Mouse (Mus musculus): ENCODE results near the gene Fgfr2. TPM values are rescaled to one million over a fixed set of nuclear protein-coding genes. Genes with fewer than 3 reads are reported as not detected.

The Fgfr2 gene
- polyA plus RNA-seq, 1 experiment: 3.0 TPM

DNA sequence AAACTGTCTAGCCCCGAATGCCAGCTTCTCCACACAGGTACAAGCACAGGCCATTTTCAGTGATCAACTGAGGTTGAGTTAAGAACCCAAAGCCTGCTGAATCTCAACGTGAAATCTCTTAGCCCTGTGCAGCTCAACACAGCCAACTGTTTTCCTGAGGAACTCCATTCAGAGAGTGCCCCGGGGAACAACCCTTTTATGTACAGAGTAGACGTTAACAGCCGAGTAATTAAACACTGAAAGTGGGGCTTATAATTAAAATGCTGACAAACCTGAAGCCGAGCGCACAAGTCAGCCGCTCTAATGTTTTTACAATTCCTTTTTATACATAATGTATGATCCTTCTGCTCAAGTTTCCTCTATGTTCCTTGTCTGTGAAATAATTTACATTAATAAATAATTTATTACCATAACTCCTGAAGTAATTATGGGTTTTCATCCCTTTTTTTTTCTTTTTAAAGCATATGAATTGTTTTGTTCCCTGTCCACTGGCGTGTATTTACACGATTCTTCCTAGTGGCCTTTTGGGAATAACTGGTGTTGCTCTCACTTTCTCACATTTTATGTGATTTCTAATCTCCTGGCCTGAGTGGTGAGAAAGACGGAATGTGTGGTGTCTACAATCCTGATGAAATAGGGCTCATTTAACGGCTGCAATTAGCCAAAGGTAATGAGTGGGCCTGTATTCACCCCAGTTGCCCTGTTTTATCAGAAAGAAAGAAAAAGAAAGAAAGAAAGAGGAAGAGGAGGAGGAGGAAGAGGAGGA lies 355.7 kb downstream of the Fgfr2 start:
- peaks cover 6% of the 10 kb centered on the region for H3K4me1 ChIP-seq (ENCODE audit: control insufficient read depth, insufficient read depth, low read length)
- H3K27me3 ChIP-seq (ENCODE audit: control insufficient read depth, insufficient read depth, low read length): no peaks in the 10 kb centered on the region
- H3K4me3 ChIP-seq (ENCODE audit: control insufficient read depth, low read depth, low read length): no peak overlapping the region
- no peak for TF ChIP-seq POLR2A (IDR thresholded peaks at IDR 0.05; ENCODE audit: control insufficient read depth, low read depth, low read length)
- TF ChIP-seq CTCF (IDR thresholded peaks at IDR 0.05; ENCODE audit: control insufficient read depth, insufficient read depth, insufficient replicate concordance, low read depth, low read length): no peak
- no peaks in the 10 kb centered on the region for H3K36me3 ChIP-seq (ENCODE audit: control insufficient read depth, insufficient read depth, low read length)
- H3K27ac ChIP-seq (ENCODE audit: control insufficient read depth, insufficient read depth, low read depth, low read length): no peak overlapping the region

DNA sequence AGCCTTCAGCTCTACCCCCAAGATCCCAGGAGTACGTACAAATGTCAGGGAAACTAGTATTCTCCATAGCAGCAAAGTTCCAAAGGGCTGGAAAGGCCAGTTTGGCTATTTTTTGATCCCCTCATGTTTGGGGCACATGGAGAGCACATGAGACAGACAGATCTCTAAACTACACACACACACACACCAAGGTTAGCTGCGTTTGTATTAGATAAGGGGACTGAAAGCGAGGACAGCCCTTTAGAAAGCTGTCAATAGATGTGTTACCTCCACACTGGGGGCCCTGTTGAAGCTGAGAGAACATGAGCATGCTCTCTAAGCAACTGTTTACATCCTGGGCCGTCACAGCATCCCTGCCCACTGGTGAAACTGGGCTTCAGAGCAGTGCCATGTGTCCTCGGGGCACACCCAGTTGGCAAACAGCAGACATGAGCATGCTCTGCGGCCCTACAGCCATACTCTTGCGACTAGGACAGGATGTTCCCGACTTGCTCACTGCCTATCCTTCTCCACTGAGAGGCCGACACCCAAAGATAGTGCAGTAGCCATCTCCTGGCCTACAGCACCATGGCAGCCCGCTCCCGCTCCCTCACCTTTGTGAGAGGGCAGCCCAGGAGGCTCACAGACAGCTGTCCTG lies 356.8 kb downstream of the Fgfr2 start:
- no peak for TF ChIP-seq CTCF (IDR thresholded peaks at IDR 0.05; ENCODE audit: control insufficient read depth, insufficient read depth, insufficient replicate concordance, low read depth, low read length)
- TF ChIP-seq POLR2A (IDR thresholded peaks at IDR 0.05; ENCODE audit: control insufficient read depth, low read depth, low read length): no peak
- no peaks in the 10 kb centered on the region for H3K27me3 ChIP-seq (ENCODE audit: control insufficient read depth, insufficient read depth, low read length)
- no peaks in the 10 kb centered on the region for H3K36me3 ChIP-seq (ENCODE audit: control insufficient read depth, insufficient read depth, low read length)
- H3K27ac ChIP-seq (ENCODE audit: control insufficient read depth, insufficient read depth, low read depth, low read length): no peak overlapping the region
- peaks cover 6% of the 10 kb centered on the region for H3K4me1 ChIP-seq (ENCODE audit: control insufficient read depth, insufficient read depth, low read length)
- no peak overlapping the region for H3K4me3 ChIP-seq (ENCODE audit: control insufficient read depth, low read depth, low read length)

DNA sequence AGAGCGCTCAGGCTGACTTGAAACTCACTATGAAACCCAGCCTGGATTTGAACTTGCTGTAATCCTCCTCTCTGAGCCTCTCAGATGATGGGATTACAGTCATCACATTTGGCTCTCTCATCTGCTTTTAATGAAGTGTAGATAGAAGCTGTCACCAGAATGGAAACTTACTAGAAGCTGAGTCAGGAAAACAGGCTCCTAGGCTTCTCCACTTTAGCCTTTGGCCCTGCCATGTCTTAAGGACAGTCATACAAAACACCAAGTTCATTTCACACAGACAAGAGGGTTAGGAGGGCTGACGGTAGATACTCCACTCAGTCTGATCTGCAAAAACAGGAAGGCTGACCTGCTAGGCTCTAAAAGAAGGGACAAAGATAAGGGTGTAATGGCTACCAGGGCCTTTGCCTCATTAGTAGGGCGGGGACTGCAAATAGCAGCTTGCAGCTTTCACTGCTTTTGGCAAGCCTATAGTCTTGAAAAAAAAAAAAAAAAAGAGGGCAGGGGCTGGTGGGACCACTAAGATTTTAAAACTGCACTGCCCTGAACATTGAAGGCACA lies 357.4 kb downstream of the Fgfr2 start:
- Histone ChIP-seq H3K27ac (ENCODE audit: control insufficient read depth, insufficient read depth, low read depth, low read length) (no peak overlapping the region), H3K27me3 (ENCODE audit: control insufficient read depth, insufficient read depth, low read length) (no peaks in the 10 kb centered on the region), H3K4me3 (ENCODE audit: control insufficient read depth, low read depth, low read length) (no peak overlapping the region), H3K36me3 (ENCODE audit: control insufficient read depth, insufficient read depth, low read length) (no peaks in the 10 kb centered on the region), H3K4me1 (ENCODE audit: control insufficient read depth, insufficient read depth, low read length) (peaks cover 6% of the 10 kb centered on the region)
- TF ChIP-seq CTCF (IDR thresholded peaks at IDR 0.05; ENCODE audit: control insufficient read depth, insufficient read depth, insufficient replicate concordance, low read depth, low read length) (no peak), POLR2A (IDR thresholded peaks at IDR 0.05; ENCODE audit: control insufficient read depth, low read depth, low read length) (no peak)

DNA sequence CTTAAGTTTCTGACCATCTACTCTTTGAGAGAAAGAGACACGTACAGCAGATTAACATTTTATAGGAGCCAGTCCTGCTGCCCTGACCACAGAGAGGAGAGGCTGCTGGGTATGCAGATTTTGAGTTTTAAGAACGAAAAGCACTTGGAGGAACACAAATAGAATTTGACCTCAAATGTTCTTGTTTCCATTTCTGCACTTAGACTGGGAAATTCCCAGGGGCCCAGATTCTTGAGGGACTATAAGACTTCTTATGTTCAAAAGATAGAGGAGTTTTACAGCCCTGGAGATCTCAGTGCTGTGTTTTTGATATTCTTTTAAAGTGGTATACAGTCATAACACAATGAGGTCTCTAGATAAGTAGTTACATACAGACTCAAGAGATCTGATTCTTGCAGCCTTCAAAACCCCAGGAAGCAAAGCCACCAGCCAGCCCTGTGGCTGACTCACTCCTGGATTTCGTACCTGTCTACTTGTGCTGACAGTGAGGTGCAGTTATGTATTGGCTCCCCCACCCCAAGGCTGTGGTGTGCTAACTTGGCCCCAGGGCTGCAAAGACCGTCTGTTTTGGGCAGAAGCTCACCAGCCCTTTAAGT lies 358.2 kb downstream of the Fgfr2 start:
- TF ChIP-seq POLR2A (IDR thresholded peaks at IDR 0.05; ENCODE audit: control insufficient read depth, low read depth, low read length) (no peak), CTCF (IDR thresholded peaks at IDR 0.05; ENCODE audit: control insufficient read depth, insufficient read depth, insufficient replicate concordance, low read depth, low read length) (no peak)
- Histone ChIP-seq H3K27ac (ENCODE audit: control insufficient read depth, insufficient read depth, low read depth, low read length) (peak overlapping the region; percentile 45; the same call in 1 of the 2 replicates), H3K4me1 (ENCODE audit: control insufficient read depth, insufficient read depth, low read length) (peaks cover 6% of the 10 kb centered on the region), H3K36me3 (ENCODE audit: control insufficient read depth, insufficient read depth, low read length) (no peaks in the 10 kb centered on the region), H3K27me3 (ENCODE audit: control insufficient read depth, insufficient read depth, low read length) (no peaks in the 10 kb centered on the region), H3K4me3 (ENCODE audit: control insufficient read depth, low read depth, low read length) (no peak overlapping the region)

DNA sequence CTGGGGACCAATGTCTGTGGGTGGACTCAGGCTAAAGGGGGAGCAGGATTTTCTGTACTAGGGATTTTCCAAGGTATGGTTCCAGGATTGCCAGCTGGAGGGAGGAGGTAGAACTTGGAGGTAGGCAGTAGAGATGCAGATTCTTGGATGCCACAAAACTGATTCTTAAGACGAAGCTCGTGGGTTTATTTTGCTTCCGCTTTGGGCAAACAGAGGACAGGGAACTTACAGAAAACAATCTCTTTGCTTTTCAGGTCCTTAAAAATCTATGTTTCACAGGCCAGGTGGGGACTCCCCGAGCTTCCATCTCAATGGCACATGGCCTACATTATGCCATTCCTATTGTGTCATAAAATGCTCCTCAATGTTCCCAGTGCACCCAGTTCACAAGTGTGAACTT lies 358.8 kb downstream of the Fgfr2 start:
- H3K4me3 ChIP-seq (ENCODE audit: control insufficient read depth, low read depth, low read length): no peak overlapping the region
- no peak overlapping the region; the same call in 1 of the 2 replicates for H3K27ac ChIP-seq (ENCODE audit: control insufficient read depth, insufficient read depth, low read depth, low read length)
- H3K36me3 ChIP-seq (ENCODE audit: control insufficient read depth, insufficient read depth, low read length): no peaks in the 10 kb centered on the region
- TF ChIP-seq POLR2A (IDR thresholded peaks at IDR 0.05; ENCODE audit: control insufficient read depth, low read depth, low read length): no peak
- no peaks in the 10 kb centered on the region for H3K27me3 ChIP-seq (ENCODE audit: control insufficient read depth, insufficient read depth, low read length)
- H3K4me1 ChIP-seq (ENCODE audit: control insufficient read depth, insufficient read depth, low read length): peaks cover 4% of the 10 kb centered on the region; the same call in 1 of the 2 replicates

DNA sequence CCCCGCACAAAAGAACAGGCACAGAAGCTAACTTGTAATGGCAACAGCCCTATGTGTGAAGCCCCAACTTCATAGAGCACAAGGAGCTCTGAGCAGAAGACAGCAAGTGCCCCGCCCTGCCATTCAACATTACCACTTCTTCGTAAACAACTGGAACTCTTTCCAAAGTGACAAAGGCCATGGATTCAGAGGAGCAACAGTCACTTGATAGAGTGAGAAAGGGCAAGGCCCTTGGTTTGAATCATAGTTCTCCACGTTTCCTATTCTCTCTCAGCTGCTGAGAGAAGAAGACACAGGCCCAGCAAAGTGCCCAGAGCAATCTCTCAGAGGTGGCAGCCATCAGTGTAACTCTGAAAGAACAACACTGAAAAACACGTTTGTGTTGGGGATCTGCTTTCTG lies 359.2 kb downstream of the Fgfr2 start:
- TF ChIP-seq CTCF (IDR thresholded peaks at IDR 0.05; ENCODE audit: control insufficient read depth, insufficient read depth, insufficient replicate concordance, low read depth, low read length): no peak
- peaks cover 4% of the 10 kb centered on the region; the same call in 1 of the 2 replicates for H3K4me1 ChIP-seq (ENCODE audit: control insufficient read depth, insufficient read depth, low read length)
- H3K27me3 ChIP-seq (ENCODE audit: control insufficient read depth, insufficient read depth, low read length): no peaks in the 10 kb centered on the region
- no peak overlapping the region for H3K27ac ChIP-seq (ENCODE audit: control insufficient read depth, insufficient read depth, low read depth, low read length)
- no peaks in the 10 kb centered on the region for H3K36me3 ChIP-seq (ENCODE audit: control insufficient read depth, insufficient read depth, low read length)
- no peak overlapping the region for H3K4me3 ChIP-seq (ENCODE audit: control insufficient read depth, low read depth, low read length)

DNA sequence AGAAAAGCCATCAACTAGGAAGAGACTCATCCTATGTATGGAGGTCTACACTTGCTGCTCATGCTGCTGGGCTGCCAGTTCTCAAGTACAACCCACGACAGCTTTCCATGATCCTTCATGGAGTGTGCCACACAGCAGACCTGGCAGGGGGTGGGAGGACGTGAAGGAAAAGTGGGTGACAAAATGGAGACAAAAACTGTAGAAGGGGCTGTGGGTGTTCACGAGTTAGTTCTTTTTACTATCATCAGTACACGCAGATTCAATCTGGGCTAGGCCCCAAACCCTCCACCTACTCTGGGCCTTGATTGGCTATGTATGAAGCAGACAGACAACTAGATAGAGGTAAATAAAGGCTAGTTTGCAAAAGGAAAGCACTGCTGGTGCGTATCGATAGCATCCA lies 359.8 kb downstream of the Fgfr2 start:
- H3K36me3 ChIP-seq (ENCODE audit: control insufficient read depth, insufficient read depth, low read length): no peaks in the 10 kb centered on the region
- H3K4me1 ChIP-seq (ENCODE audit: control insufficient read depth, insufficient read depth, low read length): peaks cover 4% of the 10 kb centered on the region; the same call in 1 of the 2 replicates
- H3K27me3 ChIP-seq (ENCODE audit: control insufficient read depth, insufficient read depth, low read length): no peaks in the 10 kb centered on the region
- no peak for TF ChIP-seq CTCF (IDR thresholded peaks at IDR 0.05; ENCODE audit: control insufficient read depth, insufficient read depth, insufficient replicate concordance, low read depth, low read length)
- TF ChIP-seq POLR2A (IDR thresholded peaks at IDR 0.05; ENCODE audit: control insufficient read depth, low read depth, low read length): no peak
- no peak overlapping the region for H3K27ac ChIP-seq (ENCODE audit: control insufficient read depth, insufficient read depth, low read depth, low read length)
- H3K4me3 ChIP-seq (ENCODE audit: control insufficient read depth, low read depth, low read length): no peak overlapping the region
